Mouse (Mus musculus) megakaryocyte progenitor cell, adult 5-6 weeks (primary cell): ENCODE data around the gene Il2ra. TPM values are rescaled to one million over a fixed set of nuclear protein-coding genes. Genes with fewer than 3 reads are reported as not detected.

Experiments
- ATAC-seq: replicated peaks from 2 replicates; pipeline ENCODE4 v1.8.0; 2016; ENCODE audit warnings: mild to moderate bottlenecking, moderate TSS enrichment, inconsistent platforms; ENCODE audit not compliant: poor library complexity
- total RNA-seq, 2 experiments: library from RNA; stranded (forward) in 1 of 2; stranded (reverse) in 1 of 2; fragments of 157-497, 149-512 nt in 1 of 2; fragments of 200-1000 nt in 1 of 2; gene quantifications; 2 replicates each; pipeline versions ENCODE4 v1.2.3 to v1.2.4; 2015 to 2017

Gene Il2ra
- total RNA-seq, 2 experiments from 2014 or later: not detected

DNA sequence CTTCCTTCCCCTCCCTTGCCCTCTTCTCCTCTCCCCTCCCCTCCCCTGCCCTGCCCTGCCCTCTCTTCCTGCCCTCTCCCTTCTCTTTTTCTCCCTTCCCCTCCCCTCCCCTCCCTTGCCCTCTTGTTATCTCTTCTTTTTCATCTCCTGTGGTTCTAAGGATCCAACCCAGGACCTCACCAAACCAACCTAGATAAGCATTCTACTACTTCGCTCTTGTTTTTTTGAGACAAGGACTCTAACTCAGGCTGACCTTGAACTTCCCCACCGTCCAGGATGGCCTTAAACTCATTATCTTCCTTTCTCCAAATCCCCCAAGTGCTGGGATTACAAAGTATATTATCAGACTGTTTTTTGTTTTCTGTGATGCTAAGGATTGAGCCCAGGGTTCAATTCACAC, 10.2 kb downstream of the Il2ra start:
- ATAC-seq: peak; percentile 23; the same call in 1 of the 2 replicates

DNA sequence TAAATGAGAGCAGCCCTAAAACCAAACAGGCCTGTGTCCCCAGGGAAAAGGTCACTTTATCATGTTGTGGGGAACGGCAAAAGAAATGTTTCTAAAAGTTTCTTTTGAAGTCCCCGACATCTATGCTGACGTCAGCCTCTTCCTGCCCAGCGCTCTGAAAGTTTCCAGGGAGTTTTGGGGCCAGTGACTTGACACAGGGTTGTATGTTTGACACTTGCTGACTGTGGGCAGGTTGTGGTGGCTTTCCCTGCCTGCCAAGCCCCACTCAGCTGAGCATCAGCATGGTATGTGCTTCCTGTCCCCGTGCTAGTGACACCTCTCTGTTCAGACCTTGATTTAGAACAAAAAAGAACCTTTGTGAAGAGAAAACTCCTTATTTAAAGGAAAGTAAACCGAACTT, 10.7 kb downstream of the Il2ra start:
- ATAC-seq: peak; percentile 81

DNA sequence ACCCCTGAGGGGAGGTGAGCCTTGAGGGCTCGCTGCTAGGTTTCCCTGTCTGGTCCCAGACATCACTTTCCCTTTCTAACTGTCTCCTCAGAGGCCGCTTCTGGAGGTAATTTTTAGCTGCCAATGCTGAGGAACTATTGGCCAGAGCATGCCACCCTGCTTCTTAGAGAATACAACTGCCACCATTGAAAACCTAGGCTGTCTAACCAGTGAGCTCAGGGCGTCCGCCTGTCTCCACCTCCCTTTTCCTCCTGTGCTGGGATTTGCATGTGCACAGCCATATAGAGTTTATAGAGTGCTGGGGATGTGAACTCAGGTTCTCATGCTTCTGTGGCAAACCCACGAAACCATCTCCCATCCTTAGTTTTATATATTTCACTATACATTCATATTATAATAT, 11.2 kb downstream of the Il2ra start:
- ATAC-seq: no peak

DNA sequence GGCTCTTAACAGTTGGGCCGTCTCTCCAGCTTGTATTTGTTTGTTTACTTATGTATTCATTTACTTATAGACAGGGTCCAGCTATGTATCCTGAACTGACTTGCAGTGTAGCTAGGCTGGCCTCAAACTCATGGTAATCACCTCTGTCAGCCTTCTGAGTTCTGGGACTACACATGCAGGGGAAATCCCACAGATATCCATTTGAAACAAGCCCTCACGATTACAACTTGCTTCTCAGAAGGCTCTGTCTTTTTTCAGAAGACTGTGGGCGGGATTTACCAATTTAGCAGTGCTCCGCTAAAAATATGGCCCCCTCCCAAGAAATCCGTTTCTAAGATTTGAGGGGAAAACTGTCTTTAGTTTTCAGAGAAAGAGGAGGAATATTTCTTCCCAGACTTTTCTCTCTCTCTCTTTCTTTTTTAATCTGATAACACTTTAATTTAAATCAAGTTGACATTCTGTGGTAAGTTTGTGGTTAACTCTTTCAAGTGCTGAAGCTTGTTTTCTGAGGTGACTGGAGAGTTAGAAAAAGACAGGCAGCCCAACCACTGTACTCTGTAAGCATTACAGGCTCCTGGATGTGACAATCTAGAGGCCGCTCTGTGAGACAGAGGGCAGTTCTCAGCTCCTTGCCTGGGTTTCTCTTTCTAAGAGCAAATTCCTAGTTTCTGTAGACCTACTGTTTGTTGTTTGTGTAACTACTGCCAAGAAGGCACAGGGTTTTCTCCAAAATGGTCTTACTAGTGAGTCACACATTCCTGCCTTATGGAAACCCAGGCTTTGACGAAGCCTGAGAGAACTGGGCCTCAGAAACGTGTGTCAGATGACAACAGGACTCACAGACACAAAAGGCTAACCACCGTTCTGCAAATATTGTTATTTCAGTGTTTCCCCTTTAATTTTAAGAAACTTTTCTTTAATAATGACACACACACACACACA, 12.7 kb downstream of the Il2ra start:
- ATAC-seq: peak; percentile 35; the same call in 1 of the 2 replicates

DNA sequence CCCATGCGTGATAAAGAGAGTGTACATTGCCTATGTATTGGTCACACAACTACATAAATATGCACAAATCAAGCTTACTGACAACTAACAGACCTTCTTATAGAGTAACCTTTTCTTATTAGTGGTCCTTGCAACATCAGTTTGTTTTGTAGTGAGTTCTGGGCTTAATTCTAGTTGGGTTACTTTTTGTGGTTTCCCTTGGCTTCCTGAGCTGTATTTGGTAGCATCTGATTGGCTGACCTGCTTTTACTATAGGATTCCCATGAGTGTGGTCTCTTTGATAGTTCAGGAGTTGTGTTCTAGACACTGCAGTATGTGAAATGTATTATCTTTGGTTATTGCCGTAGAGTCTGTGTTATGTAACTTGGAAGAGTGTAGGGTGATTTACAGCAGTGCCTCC, 15.0 kb downstream of the Il2ra start:
- ATAC-seq: no peak

DNA sequence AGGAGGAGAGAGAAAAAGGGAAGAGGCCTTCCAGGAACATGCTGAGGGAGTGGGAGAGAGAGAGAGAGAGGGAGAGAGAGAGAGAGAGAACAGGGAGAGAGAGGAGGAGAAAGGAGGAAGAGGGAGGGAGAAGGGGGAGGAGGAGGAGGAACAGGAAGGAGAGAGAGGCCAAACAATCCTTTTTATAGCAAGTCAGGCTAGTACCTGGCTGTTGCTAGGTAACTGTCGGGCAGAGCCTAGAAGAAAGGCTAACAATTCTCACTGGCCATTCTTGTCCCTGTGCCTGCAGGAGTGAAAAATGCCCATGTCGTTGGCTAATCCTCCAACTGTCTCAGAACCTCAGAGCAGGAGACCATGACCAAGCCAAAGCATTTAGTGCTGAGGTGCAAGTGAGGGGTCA, 16.7 kb downstream of the Il2ra start:
- no peak for ATAC-seq

DNA sequence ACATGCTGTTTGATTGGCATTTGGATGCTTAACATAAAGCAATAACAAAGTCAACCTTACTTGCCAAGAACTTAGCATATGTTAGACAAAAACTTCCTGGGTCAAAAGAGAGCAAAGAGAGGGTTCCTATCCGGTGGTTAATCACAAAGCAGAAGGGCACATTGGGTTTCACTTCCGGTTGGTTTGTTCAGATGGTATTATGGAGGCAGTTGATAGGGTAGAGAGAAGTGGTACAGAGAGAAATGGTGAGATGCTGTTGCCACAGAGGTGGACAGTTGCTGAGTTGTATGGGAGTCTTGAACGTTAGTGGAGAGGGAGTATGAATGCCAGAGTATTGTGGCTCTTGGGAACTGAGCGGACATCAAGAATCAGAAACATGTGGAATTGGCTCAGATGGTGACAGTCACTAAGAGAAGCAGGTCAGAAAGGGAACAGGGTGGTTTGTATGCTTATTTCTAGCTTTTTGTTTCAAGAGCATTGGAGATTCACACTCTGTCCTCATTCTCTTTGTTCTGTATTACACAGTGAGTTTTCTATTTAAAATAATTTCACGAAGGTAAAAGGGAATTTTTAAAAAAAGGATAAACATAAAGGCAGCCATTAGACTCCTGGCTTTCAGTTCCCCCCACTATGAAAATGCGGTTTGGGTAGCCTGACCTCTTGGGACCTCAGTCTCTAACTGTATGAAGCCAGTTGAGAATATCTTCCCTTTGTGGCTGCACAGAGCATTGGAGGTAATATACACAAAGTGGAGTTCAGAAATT, 19.7 kb downstream of the Il2ra start:
- ATAC-seq: peak; percentile 45

DNA sequence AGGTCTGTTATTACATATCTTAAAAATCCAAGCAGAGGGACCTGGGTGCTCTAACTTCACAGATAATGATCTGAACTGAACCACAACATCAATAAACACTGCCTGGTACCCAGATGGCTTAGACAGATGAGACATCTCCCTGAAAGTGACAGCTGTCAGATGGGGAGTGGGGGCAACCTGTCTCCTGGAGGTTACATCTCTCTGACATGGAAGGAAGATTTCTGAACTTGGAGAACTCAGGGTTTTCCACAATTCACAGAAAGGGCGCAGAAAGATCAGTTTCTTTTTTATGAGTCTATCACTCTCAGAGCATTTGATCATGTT, 20.3 kb downstream of the Il2ra start:
- ATAC-seq: no peak

DNA sequence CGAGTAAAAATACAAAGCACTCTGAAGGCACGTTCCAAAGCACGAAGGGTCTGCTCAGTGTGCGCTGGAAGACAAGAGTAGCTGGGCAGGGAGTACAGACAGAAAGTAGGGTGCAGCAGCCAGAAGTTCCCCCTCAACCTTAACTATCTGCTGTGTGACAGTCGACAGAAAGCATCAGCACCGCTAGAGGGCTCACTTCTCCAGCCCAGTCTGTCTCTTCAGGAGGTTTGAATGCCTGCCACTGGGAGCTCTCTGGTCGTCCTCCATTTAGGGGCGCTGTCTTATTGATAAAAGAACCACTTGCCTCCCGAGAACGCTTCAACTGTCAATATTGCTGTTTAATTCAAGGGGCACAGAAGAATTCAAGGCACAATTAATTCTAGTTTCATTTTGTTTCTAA, 21.4 kb downstream of the Il2ra start:
- peak; percentile 98 for ATAC-seq

DNA sequence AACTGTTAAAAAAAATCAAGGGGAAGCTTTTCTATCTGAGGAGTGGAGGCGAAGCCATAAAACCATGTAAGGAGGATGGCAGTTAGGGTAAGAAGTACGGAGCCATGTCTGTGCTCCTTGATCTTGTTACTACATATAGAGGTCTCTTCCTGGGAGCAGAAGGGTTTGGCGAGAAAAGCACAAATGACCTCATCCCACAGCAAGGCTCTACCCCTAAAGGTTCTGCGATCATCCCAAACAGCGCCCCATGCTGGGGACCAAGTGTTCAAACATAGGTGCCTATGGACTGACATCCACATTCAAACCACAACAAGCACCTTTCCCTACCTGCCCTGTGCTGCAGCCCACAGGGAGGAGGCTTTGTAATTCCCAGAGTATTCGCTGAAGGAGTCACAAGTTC, 21.8 kb downstream of the Il2ra start:
- peak; percentile 67 for ATAC-seq

DNA sequence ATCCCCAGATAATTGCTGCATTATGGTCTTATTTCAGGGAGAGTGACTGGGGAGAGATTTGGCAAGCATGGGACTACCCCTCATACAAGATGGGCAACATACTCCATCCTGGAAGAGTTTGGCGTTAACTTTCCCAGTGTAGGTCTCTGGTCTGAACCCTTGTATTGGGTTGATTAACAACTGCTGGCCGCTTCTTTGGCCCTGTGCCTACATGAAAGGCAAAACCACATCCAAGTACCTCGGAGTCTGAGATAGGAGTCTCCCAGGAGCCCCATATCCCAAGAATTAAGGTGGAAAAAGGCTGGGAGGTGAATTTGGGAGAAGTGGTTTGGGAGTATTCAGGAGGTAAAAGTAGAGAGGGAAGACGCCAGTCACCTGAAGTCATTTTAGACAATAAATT, 22.2 kb downstream of the Il2ra start:
- ATAC-seq: no peak

DNA sequence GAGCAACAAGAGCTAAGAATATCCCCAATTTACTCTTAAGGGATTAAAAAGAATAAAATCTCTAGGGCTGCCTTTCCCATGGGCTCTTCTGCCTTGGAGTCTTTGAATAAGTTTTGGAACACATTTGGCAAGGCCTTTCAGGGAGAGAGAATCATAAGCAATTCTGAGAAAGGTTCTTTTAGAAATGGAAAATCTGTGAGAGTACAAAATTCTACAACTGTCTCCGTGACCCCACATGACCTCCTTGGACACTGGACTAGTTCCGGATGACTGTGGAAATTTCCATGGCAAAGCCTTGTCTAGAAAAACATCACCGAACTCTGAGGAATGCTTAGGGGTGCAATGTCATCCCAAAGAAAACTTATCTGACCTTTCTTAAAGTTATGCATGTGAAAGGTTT, 22.7 kb downstream of the Il2ra start:
- no peak for ATAC-seq

DNA sequence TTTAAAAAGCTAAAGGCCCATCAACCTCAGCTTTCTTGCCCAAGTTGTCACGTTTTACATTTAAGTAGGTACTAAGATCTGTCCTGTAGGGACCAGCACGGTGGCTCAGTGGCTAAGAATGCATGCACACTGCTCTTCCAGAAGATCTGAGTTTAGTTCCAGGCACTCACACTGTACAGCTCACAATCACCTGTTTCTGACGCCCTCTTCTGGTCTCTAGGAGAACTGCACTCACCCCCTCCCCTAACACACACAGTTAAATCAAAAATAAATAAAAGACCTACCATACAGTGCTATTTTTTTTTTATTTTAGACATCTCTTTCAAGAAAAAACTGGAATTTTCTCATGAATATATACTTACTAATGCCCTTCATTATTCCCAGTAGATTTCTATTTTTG, 29.5 kb downstream of the Il2ra start:
- peak; percentile 83 for ATAC-seq

DNA sequence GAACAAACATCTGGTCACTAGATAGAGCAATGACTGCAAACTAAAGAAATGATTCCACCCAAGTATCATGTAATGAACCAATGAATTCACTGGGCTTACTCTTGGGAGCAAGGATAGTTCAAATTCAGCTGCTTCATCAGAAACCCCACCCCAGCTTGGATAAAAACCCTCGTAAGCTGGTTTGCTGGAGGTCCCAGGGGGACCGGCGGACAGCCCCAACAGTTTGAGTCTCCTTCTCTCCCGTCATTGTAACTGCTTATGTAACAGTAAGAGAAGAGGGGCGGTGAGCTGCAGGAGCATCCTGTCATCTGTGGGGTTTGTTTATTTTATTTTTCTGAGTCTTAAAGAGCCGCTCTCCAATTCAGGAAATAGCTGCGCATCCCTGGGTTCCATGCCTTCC, 37.0 kb downstream of the Il2ra start:
- no peak for ATAC-seq

DNA sequence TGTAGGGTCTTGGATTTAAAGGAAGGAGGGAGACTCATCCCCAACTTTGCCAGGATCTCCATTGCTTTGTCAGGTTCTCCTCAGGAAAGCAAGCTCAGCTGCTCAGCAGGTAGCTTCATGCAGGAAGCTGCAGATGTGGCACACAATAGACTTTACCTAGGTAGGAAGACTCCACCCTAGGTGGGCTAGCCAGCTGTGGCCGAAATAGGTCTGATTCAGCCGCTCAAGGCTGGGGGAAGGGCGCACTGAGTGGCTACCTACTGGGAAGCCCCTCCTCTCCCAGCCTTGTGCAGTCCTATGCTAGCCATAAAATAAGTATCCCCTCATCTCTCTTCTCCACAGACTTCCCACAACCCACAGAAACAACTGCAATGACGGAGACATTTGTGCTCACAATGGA, 40.1 kb downstream of the Il2ra start:
- no peak for ATAC-seq

DNA sequence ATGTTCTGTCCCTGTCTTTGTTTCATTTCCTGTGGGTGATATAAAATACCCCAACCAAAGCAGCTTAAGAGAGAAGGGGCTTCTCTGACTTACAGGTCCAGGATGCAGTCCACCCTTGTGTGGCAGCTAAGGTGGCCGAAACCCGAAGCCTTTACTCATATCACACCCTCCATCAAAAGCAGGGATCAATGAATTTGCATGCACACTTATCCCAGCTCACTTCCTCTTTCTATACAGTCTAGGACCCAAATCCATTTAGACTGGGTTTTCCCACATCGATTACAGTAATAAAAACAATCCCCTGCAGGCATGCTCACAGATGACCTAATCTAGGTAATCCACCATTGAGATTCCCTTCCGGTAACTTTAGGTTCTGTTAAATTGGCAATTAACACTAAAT, 43.9 kb downstream of the Il2ra start:
- no peak for ATAC-seq

DNA sequence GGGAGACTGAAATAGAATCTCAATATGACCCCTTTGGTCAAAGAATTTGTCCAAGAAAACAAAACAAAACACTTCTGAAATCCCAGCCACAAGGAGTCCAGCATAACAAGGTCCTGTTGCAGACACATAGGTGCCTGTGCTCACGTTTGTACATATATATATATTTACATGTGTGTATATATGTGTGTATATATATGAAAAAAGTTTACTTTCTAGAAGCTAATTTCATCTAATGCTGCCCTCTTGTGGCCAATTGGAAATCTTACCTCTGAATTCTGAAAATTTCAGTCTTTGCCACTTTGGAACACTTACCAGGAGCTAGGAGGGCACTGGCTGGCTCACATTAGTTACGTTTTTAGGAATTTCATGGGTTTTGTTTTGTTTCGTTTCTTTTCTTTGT, 44.8 kb downstream of the Il2ra start:
- ATAC-seq: peak; percentile 66

DNA sequence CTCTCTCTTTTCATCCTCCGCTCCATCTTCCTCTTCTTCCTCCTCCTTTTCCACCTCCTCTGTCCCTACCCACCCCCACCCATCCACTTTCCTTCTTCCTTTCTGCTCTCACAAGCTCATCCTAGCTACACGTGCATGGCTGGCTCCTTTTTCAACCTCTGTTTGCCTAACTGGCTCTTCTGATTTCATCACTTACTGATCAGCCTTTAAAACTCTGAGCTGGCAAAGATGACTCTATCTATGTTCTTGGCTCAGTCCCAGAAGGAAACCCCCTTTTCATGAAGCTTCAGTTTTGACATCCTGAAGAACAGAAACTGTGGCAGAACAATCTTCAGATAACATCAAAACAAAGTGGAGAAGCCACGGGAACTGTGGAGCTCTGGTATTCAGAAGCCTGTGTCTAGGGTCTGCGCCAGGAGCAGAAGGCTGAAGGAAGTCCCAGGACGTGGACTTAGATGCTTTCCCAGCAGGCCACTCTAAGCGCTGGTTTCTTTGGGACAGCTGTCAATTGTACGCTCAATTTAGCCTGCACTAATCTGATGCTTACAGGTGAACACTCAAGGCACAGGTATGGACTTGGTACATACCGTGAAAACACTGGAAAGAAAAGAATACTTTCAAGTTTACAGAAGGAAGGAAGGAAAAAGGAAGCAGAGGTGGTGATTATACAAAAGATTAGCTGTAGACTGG, 47.7 kb downstream of the Il2ra start:
- ATAC-seq: peak; percentile 58

DNA sequence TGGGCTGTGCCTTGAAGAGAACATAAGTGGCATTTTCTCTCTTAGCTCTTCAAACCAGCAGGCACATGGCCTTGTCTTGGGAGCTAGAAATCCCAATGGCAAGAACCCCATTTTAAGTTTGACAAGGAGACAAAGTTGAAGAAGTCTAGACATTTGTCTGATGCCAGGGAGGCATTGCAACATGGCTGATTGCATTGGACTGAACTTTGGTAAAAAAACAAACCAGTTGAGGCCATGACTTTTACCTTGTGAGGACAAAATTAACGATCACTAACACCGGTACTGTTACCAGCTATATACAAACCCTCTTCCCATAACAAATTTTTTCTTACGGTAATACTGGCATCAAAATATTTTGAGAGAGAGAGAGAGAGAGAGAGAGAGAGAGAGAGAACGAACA, 50.7 kb downstream of the Il2ra start:
- ATAC-seq: no peak

DNA sequence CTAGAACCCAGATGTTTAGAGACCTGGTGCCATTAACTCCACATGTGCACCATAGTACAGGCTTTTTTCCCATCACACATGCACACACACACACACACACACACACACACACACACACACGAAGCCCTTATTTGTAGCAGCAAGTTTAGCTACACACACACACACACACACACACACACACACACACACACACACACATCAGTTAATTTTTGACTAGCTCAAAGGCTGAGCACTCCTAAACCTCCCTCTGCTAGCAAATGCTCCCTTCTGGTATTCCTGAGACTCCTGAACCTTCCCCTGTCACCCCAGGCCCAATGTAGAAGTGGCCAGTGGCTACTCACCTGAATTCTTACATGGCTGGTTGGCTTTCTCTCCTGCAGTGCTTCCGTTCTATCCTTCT, 51.5 kb downstream of the Il2ra start:
- no peak for ATAC-seq

DNA sequence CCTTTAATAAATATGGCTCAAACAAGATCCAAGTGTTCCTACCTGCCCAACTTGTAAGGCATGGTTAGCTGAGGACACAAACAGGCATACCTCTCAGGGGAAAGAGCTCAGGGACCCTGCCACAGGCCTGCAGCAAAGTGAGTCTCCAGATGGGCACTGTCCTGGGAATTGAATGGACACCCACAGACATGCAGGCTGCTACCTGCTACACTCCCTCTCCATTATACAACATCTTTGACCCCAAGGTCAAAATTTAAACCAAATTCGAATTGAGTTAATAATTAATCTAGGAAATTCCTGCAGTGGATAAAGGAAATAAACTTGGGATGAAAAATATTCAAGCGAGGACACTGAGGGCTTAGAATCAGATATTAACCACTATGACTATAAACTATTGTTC, 53.3 kb downstream of the Il2ra start:
- no peak for ATAC-seq

DNA sequence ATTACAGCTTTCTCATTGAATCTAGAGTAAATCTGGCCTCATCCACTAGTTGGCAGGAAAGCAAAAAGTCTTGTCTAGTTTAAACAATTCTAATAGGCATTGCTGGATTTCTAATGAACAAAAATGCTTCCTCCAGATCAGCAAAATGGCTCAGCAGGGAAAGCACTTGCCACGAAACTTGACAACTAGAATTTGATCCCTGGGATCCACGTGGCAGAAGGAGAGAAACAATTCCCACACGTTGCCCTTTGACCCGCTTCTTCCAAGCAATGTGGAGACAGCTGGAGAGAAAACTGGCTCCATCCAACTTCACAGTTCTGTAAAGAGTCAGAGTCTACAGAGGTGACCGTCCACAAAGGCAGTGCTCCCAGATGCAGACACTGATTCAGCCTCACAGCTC, 56.4 kb downstream of the Il2ra start:
- no peak for ATAC-seq
